10 mouse cellular contexts compared by ENCODE assay signal in the genomic region with DNA sequence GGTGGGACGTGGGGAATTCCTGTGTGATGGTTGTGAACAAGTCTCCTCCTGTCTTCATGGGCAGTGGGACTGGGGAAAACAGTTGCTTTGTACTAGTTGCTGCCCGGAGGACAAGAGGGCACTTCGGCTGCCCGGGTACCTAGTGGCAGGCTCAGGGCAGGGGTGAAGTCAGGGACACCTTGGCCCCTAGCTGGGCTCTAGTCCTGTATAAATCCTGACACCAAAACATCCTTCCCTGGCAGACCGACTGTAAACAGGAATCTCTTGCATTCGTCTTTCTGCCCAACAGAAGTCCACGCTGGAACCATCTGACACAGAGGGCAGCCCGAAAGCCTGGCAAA. TPM values are rescaled to one million over a fixed set of nuclear protein-coding genes. Genes with fewer than 3 reads are reported as not detected.
DNase-seq lines count a peak whose midpoint lies in the region; ATAC-seq and TF ChIP-seq lines count a peak whose summit lies in the region.
"Had no signal": no experiment of that assay in that cellular context is flagged by ENCODE, and none has a peak within 500 bp of the region (broad histone marks: within the 10 kb centered on the region; RNA-seq: fewer than 3 reads in every experiment).

No protein-coding gene starts in this region.

- peak overlapping the region; percentile 28 for H3K4me2 ChIP-seq in forebrain, postnatal 0 days (ENCODE audit: low read depth)
- peak overlapping the region; percentile 63 for H3K4me2 ChIP-seq in limb, embryonic 12.5 days
- peak overlapping the region; percentile 49; the same call in 1 of the 2 replicates for H3K4me2 ChIP-seq in neural tube, embryonic 15.5 days

- H3K36me3 ChIP-seq in forebrain, postnatal 0 days (ENCODE audit: insufficient read depth) = no peaks in the 10 kb centered on the region
- H3K36me3 ChIP-seq in limb, embryonic 12.5 days = no peaks in the 10 kb centered on the region
- H3K36me3 ChIP-seq in neural tube, embryonic 15.5 days = no peaks in the 10 kb centered on the region

- peak overlapping the region; percentile 25 for H3K4me3 ChIP-seq in lung, adult 2 months (replicated peaks; ENCODE audit: extremely low read depth, low read depth, low read length)
- no peak overlapping the region for H3K4me3 ChIP-seq in forebrain, postnatal 0 days (ENCODE audit: low read depth, low read length)
- peak overlapping the region; percentile 31 for H3K4me3 ChIP-seq in limb, embryonic 12.5 days (replicated peaks)
- H3K4me3 ChIP-seq in neural tube, embryonic 15.5 days (replicated peaks) = no peak overlapping the region

- ATAC-seq in forebrain, postnatal 0 days = no peak
- ATAC-seq in limb, embryonic 12.5 days (ENCODE audit: insufficient number of reproducible peaks, insufficient read depth, low FRiP score, low TSS enrichment, low read depth) = no peak; the same call in 1 of the 2 replicates
- no peak for ATAC-seq in neural tube, embryonic 15.5 days (ENCODE audit: low FRiP score)

- H3K4me1 ChIP-seq in lung, adult 2 months (ENCODE audit: control insufficient read depth, insufficient read depth, low read length) = peaks cover 9% of the 10 kb centered on the region
- peaks cover 9% of the 10 kb centered on the region; the same call in 1 of the 2 replicates for H3K4me1 ChIP-seq in forebrain, postnatal 0 days (ENCODE audit: insufficient read depth)
- H3K4me1 ChIP-seq in limb, embryonic 12.5 days (replicated peaks) = peaks cover 22% of the 10 kb centered on the region
- H3K4me1 ChIP-seq in neural tube, embryonic 15.5 days = peaks cover 17% of the 10 kb centered on the region

- H3K9ac ChIP-seq in forebrain, postnatal 0 days = no peak overlapping the region
- peak overlapping the region; percentile 44; the same call in 1 of the 2 replicates for H3K9ac ChIP-seq in limb, embryonic 12.5 days (replicated peaks)
- no peak overlapping the region for H3K9ac ChIP-seq in neural tube, embryonic 15.5 days (replicated peaks)

- H3K27ac ChIP-seq in forebrain, postnatal 0 days (ENCODE audit: low read depth, low read length) = no peak overlapping the region
- H3K27ac ChIP-seq in limb, embryonic 12.5 days = peak overlapping the region; percentile 96
- no peak overlapping the region for H3K27ac ChIP-seq in neural tube, embryonic 15.5 days (replicated peaks)

- WGBS in lung, adult 2 months = 30% methylated on average over 8 of the region's 8 CpGs
- 17% methylated on average over 8 of the region's 8 CpGs for WGBS in forebrain, postnatal 0 days
- WGBS in limb, embryonic 12.5 days = 6% methylated on average over 8 of the region's 8 CpGs
- WGBS in neural tube, embryonic 15.5 days = 14% methylated on average over 8 of the region's 8 CpGs

- no peaks in the 10 kb centered on the region for H3K27me3 ChIP-seq in forebrain, postnatal 0 days (ENCODE audit: insufficient read depth, low read length)
- no peaks in the 10 kb centered on the region for H3K27me3 ChIP-seq in limb, embryonic 12.5 days
- no peaks in the 10 kb centered on the region for H3K27me3 ChIP-seq in neural tube, embryonic 15.5 days (replicated peaks)

- TF ChIP-seq POLR2A in lung, adult 2 months (IDR thresholded peaks at IDR 0.05; ENCODE audit: borderline replicate concordance, extremely low read depth, low read depth, low read length) = no peak

- no peak for TF ChIP-seq CTCF in lung, adult 2 months (IDR thresholded peaks at IDR 0.05; ENCODE audit: insufficient read depth, low read length)
- no peak for TF ChIP-seq CTCF in forebrain, postnatal 0 days (IDR thresholded peaks at IDR 0.05; ENCODE audit: low read depth)

- H3K9me3 ChIP-seq in forebrain, postnatal 0 days (ENCODE audit: low read length) = no peaks in the 10 kb centered on the region
- no peaks in the 10 kb centered on the region for H3K9me3 ChIP-seq in limb, embryonic 12.5 days
- no peaks in the 10 kb centered on the region for H3K9me3 ChIP-seq in neural tube, embryonic 15.5 days (replicated peaks)

- no peak for DNase-seq in lung, adult 2 months
- no peak for DNase-seq in lung, postnatal 4 days
- DNase-seq in forebrain, postnatal 0 days = no peak
- DNase-seq in embryo, embryonic 9.5 days (ENCODE audit: extremely low spot score) = no peak
- DNase-seq in frontal cortex, adult 2 months (ENCODE audit: extremely low spot score in 1 of 2, low spot score in 1 of 2) = no peak
- DNase-seq: layer of hippocampus, postnatal 36 days; right cerebral cortex, postnatal 4 days had no signal

RNA-seq across cellular contexts. Expression of a gene that starts 20.5 kb away (rescaled TPM):
- 14.3 and 18.2 TPM in 2 replicates for polyA plus RNA-seq in lung, adult 2 months (2012; rRNA removed)
- total RNA-seq in forebrain, postnatal 0 days (2014; rRNA removed) = 4.4 and 7.9 TPM in 2 replicates
- polyA plus RNA-seq in forebrain, postnatal 0 days (2015; fragmentation: Nextera tagmentation; extraction: Ambion mirVana) = 5.5 and 5.8 TPM in 2 replicates
- polyA plus RNA-seq in limb, embryonic 12.5 days (2016; fragmentation: Nextera tagmentation; extraction: Ambion mirVana) = 50.7 and 53.8 TPM in 2 replicates
- polyA plus RNA-seq in neural tube, embryonic 15.5 days (2015; fragmentation: Nextera tagmentation; extraction: Ambion mirVana) = 8.8 and 12.0 TPM in 2 replicates
- 3.5 and 4.7 TPM in 2 replicates for polyA plus RNA-seq in frontal cortex, adult 2 months (2012; rRNA removed)
- total RNA-seq: common myeloid progenitor, adult 5-6 weeks had no signal

RNA-seq across cellular contexts. Expression of a gene that starts 31.7 kb away (rescaled TPM):
- not detected in 2 replicates for polyA plus RNA-seq in lung, adult 2 months (2012; rRNA removed)
- total RNA-seq in forebrain, postnatal 0 days (2014; rRNA removed) = not detected in 2 replicates
- not detected in 2 replicates for polyA plus RNA-seq in forebrain, postnatal 0 days (2015; fragmentation: Nextera tagmentation; extraction: Ambion mirVana)
- polyA plus RNA-seq in limb, embryonic 12.5 days (2016; fragmentation: Nextera tagmentation; extraction: Ambion mirVana) = not detected in 2 replicates
- polyA plus RNA-seq in neural tube, embryonic 15.5 days (2015; fragmentation: Nextera tagmentation; extraction: Ambion mirVana) = not detected in 2 replicates
- 0.08 TPM in 1 of 2 replicates, not detected in the other for polyA plus RNA-seq in frontal cortex, adult 2 months (2012; rRNA removed)
- total RNA-seq: common myeloid progenitor, adult 5-6 weeks; layer of hippocampus, postnatal 36 days had no signal

RNA-seq across cellular contexts. Expression of a gene that starts 34.7 kb away (rescaled TPM):
- polyA plus RNA-seq in lung, adult 2 months (2012; rRNA removed) = 0.54 and 0.59 TPM in 2 replicates
- total RNA-seq in forebrain, postnatal 0 days (2014; rRNA removed) = 28.2 and 29.1 TPM in 2 replicates
- polyA plus RNA-seq in forebrain, postnatal 0 days (2015; fragmentation: Nextera tagmentation; extraction: Ambion mirVana) = 12.0 and 20.1 TPM in 2 replicates
- polyA plus RNA-seq in limb, embryonic 12.5 days (2016; fragmentation: Nextera tagmentation; extraction: Ambion mirVana) = 1.5 TPM in 2 replicates
- polyA plus RNA-seq in neural tube, embryonic 15.5 days (2015; fragmentation: Nextera tagmentation; extraction: Ambion mirVana) = 14.8 and 21.3 TPM in 2 replicates
- 55.1 and 55.7 TPM in 2 replicates for polyA plus RNA-seq in frontal cortex, adult 2 months (2012; rRNA removed)
- total RNA-seq: common myeloid progenitor, adult 5-6 weeks had no signal

RNA-seq across cellular contexts. Expression of a gene that starts 59.4 kb away (rescaled TPM):
- polyA plus RNA-seq in lung, adult 2 months (2012; rRNA removed) = 2.5 and 5.0 TPM in 2 replicates
- total RNA-seq in forebrain, postnatal 0 days (2014; rRNA removed) = 0.86 and 1.0 TPM in 2 replicates
- 1.1 and 1.4 TPM in 2 replicates for polyA plus RNA-seq in forebrain, postnatal 0 days (2015; fragmentation: Nextera tagmentation; extraction: Ambion mirVana)
- 0.70 and 0.88 TPM in 2 replicates for polyA plus RNA-seq in limb, embryonic 12.5 days (2016; fragmentation: Nextera tagmentation; extraction: Ambion mirVana)
- polyA plus RNA-seq in neural tube, embryonic 15.5 days (2015; fragmentation: Nextera tagmentation; extraction: Ambion mirVana) = 0.59 and 1.3 TPM in 2 replicates
- polyA plus RNA-seq in frontal cortex, adult 2 months (2012; rRNA removed) = 0.54 and 0.57 TPM in 2 replicates

Comparison
In these comparisons a context has a peak if more than half of its experiments do, and no peak if none do; other contexts are left out.
1. H3K4me3 ChIP-seq: peak in lung, adult 2 months (single experiment) and limb, embryonic 12.5 days (single experiment); none in forebrain, postnatal 0 days (single experiment) and neural tube, embryonic 15.5 days (single experiment).
2. Peak in every context shown above with its lines, with median percentiles within 50 percentile points of each other: H3K4me2 ChIP-seq.